Mouse (Mus musculus): ENCODE measurements at regions not wholly inside any gene's neighbourhood (a gene's known extent, or its start where the extent isn't known, plus 50 kb on each side); places are given as distances from the start of the nearest gene placed in this dataset.

DNA sequence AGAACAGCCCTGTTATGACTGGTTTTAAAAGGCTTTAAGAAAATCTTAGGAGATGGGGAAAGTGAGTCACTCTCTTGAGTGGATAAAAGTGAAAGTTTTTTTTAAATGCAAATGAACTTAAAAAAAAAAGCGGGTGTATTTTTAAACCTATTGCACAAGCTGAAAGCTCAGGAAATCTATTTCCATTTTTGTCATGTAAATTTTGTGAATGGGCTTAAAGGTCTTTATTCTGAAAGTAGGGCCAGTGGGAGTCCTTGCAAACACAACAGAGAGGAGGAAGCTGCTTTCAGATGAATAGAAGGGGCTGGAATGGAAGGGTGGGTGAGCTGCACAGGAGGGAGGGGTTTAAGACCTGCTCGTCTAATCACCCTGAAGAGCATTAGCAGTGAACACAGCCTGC, 62.9 kb downstream of the Fam84a start:
- Histone ChIP-seq H3K27ac (ENCODE audit: control insufficient read depth, insufficient read depth, low read depth, low read length) (no peak overlapping the region), H3K36me3 (ENCODE audit: control insufficient read depth, insufficient read depth, low read length) (no peaks in the 10 kb centered on the region), H3K27me3 (ENCODE audit: control insufficient read depth, insufficient read depth, low read length) (no peaks in the 10 kb centered on the region), H3K4me1 (ENCODE audit: control insufficient read depth, insufficient read depth, low read length) (no peaks in the 10 kb centered on the region), H3K4me3 (ENCODE audit: control insufficient read depth, low read depth, low read length) (no peak overlapping the region)
- TF ChIP-seq CTCF (IDR thresholded peaks at IDR 0.05; ENCODE audit: control insufficient read depth, insufficient read depth, insufficient replicate concordance, low read depth, low read length) (no peak), POLR2A (IDR thresholded peaks at IDR 0.05; ENCODE audit: control insufficient read depth, low read depth, low read length) (no peak)

DNA sequence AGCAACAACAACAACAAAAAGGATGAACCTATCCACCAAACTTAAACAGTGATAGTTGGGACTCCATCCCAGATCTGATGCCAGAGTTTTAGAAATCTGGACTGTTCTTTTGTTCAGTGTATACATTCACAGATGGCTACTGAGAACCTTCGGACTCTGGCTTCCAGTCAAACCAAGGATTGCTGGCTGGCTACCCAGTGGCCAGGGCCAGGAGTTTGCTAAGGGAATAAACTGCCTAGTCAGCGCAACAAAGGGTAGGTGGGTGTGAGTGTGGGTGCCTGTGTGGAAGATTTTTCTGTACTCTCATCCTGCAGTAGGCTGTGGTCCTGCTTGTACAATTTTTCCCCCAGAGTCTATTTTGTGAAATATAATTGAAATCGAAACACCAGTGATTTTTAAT, 69.1 kb downstream of the Fam84a start:
- H3K4me1 ChIP-seq (ENCODE audit: control insufficient read depth, insufficient read depth, low read length): no peaks in the 10 kb centered on the region
- no peak overlapping the region for H3K4me3 ChIP-seq (ENCODE audit: control insufficient read depth, low read depth, low read length)
- H3K27me3 ChIP-seq (ENCODE audit: control insufficient read depth, insufficient read depth, low read length): no peaks in the 10 kb centered on the region
- H3K36me3 ChIP-seq (ENCODE audit: control insufficient read depth, insufficient read depth, low read length): no peaks in the 10 kb centered on the region
- no peak for TF ChIP-seq CTCF (IDR thresholded peaks at IDR 0.05; ENCODE audit: control insufficient read depth, insufficient read depth, insufficient replicate concordance, low read depth, low read length)
- H3K27ac ChIP-seq (ENCODE audit: control insufficient read depth, insufficient read depth, low read depth, low read length): no peak overlapping the region

DNA sequence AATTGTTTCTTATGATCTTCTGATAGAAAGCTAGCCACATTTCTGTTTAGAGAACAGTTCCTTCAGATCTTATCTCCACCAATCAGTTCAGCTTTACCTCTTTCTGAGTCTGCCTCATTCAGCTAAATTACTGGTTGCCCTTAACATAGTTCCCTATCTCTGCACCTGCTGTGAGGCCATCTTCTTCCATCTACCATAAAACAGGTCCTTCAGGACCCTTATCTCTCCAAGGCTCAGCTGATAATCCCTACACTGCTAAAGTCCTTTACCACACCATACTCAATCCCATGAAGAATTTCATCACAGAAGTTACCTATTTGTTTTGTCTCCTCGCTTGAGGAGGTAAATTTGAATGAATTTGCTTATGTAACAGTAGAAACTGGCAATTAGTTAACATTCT, 72.0 kb downstream of the Fam84a start:
- H3K36me3 ChIP-seq (ENCODE audit: control insufficient read depth, insufficient read depth, low read length): no peaks in the 10 kb centered on the region
- H3K27ac ChIP-seq (ENCODE audit: control insufficient read depth, insufficient read depth, low read depth, low read length): no peak overlapping the region
- no peaks in the 10 kb centered on the region for H3K4me1 ChIP-seq (ENCODE audit: control insufficient read depth, insufficient read depth, low read length)
- no peak for TF ChIP-seq POLR2A (IDR thresholded peaks at IDR 0.05; ENCODE audit: control insufficient read depth, low read depth, low read length)
- no peaks in the 10 kb centered on the region for H3K27me3 ChIP-seq (ENCODE audit: control insufficient read depth, insufficient read depth, low read length)
- H3K4me3 ChIP-seq (ENCODE audit: control insufficient read depth, low read depth, low read length): no peak overlapping the region

DNA sequence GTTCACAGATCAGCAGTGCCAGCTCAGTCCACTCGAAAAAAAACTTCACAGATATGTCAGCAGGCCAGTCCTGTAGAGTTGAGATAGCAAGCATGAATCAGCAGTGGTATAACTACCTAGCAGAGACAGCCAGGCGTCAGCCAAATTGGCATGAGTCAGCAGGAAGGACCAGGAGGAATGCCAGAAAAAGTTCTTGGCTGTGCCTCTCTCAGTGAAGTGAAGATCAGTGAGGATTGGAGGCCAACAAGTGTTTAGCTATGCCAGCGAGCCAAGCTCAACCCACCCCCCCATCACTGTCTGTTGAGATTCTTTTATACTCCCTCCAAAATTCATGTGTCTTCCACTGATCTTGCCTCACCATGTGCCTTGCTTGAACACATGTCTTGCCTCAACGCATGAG, 82.8 kb downstream of the Fam84a start:
- no peak overlapping the region for H3K4me3 ChIP-seq (ENCODE audit: control insufficient read depth, low read depth, low read length)
- H3K27me3 ChIP-seq (ENCODE audit: control insufficient read depth, insufficient read depth, low read length): no peaks in the 10 kb centered on the region
- no peak overlapping the region for H3K27ac ChIP-seq (ENCODE audit: control insufficient read depth, insufficient read depth, low read depth, low read length)
- no peaks in the 10 kb centered on the region for H3K36me3 ChIP-seq (ENCODE audit: control insufficient read depth, insufficient read depth, low read length)
- H3K4me1 ChIP-seq (ENCODE audit: control insufficient read depth, insufficient read depth, low read length): no peaks in the 10 kb centered on the region
- TF ChIP-seq POLR2A (IDR thresholded peaks at IDR 0.05; ENCODE audit: control insufficient read depth, low read depth, low read length) (no peak), CTCF (IDR thresholded peaks at IDR 0.05; ENCODE audit: control insufficient read depth, insufficient read depth, insufficient replicate concordance, low read depth, low read length) (no peak)

DNA sequence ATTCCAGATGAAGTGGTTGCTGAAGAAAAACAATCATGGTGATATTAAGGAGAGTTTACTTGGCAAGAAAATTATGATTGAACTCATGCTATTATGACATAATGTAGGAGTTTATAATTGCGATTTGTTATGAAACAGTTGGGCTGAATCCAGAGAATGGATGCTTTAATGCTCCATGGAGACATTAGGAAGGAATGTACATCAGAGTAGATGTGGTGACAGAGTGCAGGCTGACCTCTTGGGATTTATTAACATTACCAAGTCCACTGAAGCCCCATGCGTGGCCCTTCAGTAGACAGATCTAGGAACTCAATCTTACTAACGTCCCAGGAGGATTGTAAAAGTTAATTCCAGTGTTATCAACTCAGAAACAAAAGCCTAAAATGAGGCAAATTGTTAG, 86.5 kb downstream of the Fam84a start:
- Histone ChIP-seq H3K4me3 (ENCODE audit: control insufficient read depth, low read depth, low read length) (no peak overlapping the region), H3K27me3 (ENCODE audit: control insufficient read depth, insufficient read depth, low read length) (no peaks in the 10 kb centered on the region), H3K27ac (ENCODE audit: control insufficient read depth, insufficient read depth, low read depth, low read length) (no peak overlapping the region), H3K36me3 (ENCODE audit: control insufficient read depth, insufficient read depth, low read length) (no peaks in the 10 kb centered on the region), H3K4me1 (ENCODE audit: control insufficient read depth, insufficient read depth, low read length) (no peaks in the 10 kb centered on the region)
- TF ChIP-seq CTCF (IDR thresholded peaks at IDR 0.05; ENCODE audit: control insufficient read depth, insufficient read depth, insufficient replicate concordance, low read depth, low read length): no peak
- no peak for TF ChIP-seq POLR2A (IDR thresholded peaks at IDR 0.05; ENCODE audit: control insufficient read depth, low read depth, low read length)

DNA sequence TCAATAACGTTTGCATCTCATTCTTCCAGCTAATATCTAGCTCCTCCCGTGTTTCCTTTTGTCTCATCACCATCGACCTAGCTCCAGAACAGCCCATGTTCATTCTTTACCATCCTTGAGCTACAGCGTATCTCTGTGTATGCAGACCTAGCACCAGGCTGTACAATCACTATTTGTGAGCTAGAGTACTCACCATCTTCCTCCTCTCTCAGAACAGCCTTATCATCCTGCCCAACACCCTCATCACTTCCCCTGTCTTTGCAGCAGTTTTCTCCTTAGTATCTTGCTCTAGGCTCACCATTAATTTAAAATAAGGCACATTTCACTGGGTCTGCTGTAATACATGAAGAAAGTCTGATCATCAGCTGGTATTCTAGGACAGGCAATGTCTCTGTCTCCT, 88.6 kb downstream of the Fam84a start:
- Histone ChIP-seq H3K4me1 (ENCODE audit: control insufficient read depth, insufficient read depth, low read length) (no peaks in the 10 kb centered on the region), H3K27me3 (ENCODE audit: control insufficient read depth, insufficient read depth, low read length) (no peaks in the 10 kb centered on the region), H3K4me3 (ENCODE audit: control insufficient read depth, low read depth, low read length) (no peak overlapping the region), H3K36me3 (ENCODE audit: control insufficient read depth, insufficient read depth, low read length) (no peaks in the 10 kb centered on the region), H3K27ac (ENCODE audit: control insufficient read depth, insufficient read depth, low read depth, low read length) (no peak overlapping the region)
- no peak for TF ChIP-seq POLR2A (IDR thresholded peaks at IDR 0.05; ENCODE audit: control insufficient read depth, low read depth, low read length)

DNA sequence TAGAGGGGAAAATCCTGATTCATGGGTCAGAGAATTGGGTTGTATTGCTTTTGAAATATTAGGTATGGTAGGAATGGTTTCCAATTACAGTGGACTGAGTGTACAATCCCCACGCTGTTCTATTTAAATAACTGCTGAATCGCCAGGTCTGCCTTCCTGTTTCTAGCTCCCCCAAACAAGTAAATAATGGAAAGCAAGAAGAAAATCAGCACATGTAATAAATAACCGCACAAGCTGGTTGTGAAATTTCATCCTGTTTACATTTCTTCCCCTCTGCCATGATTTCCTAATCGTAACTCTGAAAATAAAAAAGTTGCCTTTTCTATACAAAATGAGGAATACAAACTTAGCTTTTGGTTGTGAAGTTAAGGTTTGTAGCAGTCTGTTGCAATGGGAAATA, 95.7 kb downstream of the Fam84a start:
- TF ChIP-seq POLR2A (IDR thresholded peaks at IDR 0.05; ENCODE audit: control insufficient read depth, low read depth, low read length) (no peak), CTCF (IDR thresholded peaks at IDR 0.05; ENCODE audit: control insufficient read depth, insufficient read depth, insufficient replicate concordance, low read depth, low read length) (no peak)
- no peak overlapping the region for H3K4me3 ChIP-seq (ENCODE audit: control insufficient read depth, low read depth, low read length)
- no peak overlapping the region for H3K27ac ChIP-seq (ENCODE audit: control insufficient read depth, insufficient read depth, low read depth, low read length)
- H3K27me3 ChIP-seq (ENCODE audit: control insufficient read depth, insufficient read depth, low read length): no peaks in the 10 kb centered on the region
- H3K36me3 ChIP-seq (ENCODE audit: control insufficient read depth, insufficient read depth, low read length): no peaks in the 10 kb centered on the region
- H3K4me1 ChIP-seq (ENCODE audit: control insufficient read depth, insufficient read depth, low read length): no peaks in the 10 kb centered on the region

DNA sequence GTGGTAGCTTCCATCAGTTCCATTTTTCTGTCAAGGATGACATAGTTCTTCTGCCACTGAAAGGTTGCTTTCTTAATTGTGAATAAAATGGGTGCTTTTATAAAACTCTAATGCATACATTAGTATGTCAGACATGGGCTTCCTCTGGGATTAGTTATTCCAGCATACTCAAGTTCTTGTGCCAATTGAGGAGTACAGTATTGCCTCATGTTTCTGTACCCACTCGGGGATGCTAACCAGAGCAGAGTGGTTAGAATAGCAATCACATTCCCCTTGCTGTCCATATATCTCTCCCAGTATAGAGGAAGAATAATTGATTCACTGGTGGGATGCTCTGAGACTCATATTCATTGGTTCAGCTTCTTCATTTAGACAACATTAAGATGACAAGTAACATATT, 119.5 kb downstream of the Fam84a start:
- TF ChIP-seq CTCF (IDR thresholded peaks at IDR 0.05; ENCODE audit: control insufficient read depth, insufficient read depth, insufficient replicate concordance, low read depth, low read length): no peak
- TF ChIP-seq POLR2A (IDR thresholded peaks at IDR 0.05; ENCODE audit: control insufficient read depth, low read depth, low read length): no peak
- Histone ChIP-seq H3K4me3 (ENCODE audit: control insufficient read depth, low read depth, low read length) (no peak overlapping the region), H3K36me3 (ENCODE audit: control insufficient read depth, insufficient read depth, low read length) (no peaks in the 10 kb centered on the region), H3K27ac (ENCODE audit: control insufficient read depth, insufficient read depth, low read depth, low read length) (no peak overlapping the region), H3K4me1 (ENCODE audit: control insufficient read depth, insufficient read depth, low read length) (no peaks in the 10 kb centered on the region), H3K27me3 (ENCODE audit: control insufficient read depth, insufficient read depth, low read length) (no peaks in the 10 kb centered on the region)

All from testis, adult 2 months (tissue).